Mouse (Mus musculus): ENCODE data around the gene Prss43. TPM values are rescaled to one million over a fixed set of nuclear protein-coding genes. Genes with fewer than 3 reads are reported as not detected.
"Not testable (repeated sequence)": the region's sequence is repeated elsewhere in the genome, so short reads cannot be mapped to it uniquely, and the experiment has no call there.

Prss43 gene
- total RNA-seq, 2 experiments from 2014 or later: 0.15 to 0.25 TPM

GRCm38 (mm10) chr9:110810051-110810450 is 16.4 kb upstream of the Prss43 start:
- H3K27ac ChIP-seq: no peak overlapping the region
- no peak for TF ChIP-seq CTCF (conservative IDR thresholded peaks at IDR 0.05)
- H3K4me3 ChIP-seq: no peak overlapping the region
- no peak for DNase-seq (ENCODE audit: low spot score in 2 of 2)

GRCm38 (mm10) chr9:110813789-110814188 is 12.7 kb upstream of the Prss43 start, which contains the start of gene Prss44:
Gene Prss44 (plus strand): TSS chr9:110813994.
- no peak within 1 kb of the TSS for H3K27ac ChIP-seq

GRCm38 (mm10) chr9:110820546-110820945 is 5.9 kb upstream of the Prss43 start:
- not testable (repeated sequence) for H3K27ac ChIP-seq; H3K4me3 ChIP-seq; DNase-seq (ENCODE audit: low spot score in 2 of 2)

More at GRCm38 (mm10) chr9:110813789-110814188, 12.7 kb upstream of the Prss43 start, which contains the start of gene Prss44:
- no peak for TF ChIP-seq CTCF (conservative IDR thresholded peaks at IDR 0.05)
- DNase-seq (ENCODE audit: low spot score in 2 of 2): no peak
- no peak within 1 kb of the TSS for H3K4me3 ChIP-seq

DNA sequence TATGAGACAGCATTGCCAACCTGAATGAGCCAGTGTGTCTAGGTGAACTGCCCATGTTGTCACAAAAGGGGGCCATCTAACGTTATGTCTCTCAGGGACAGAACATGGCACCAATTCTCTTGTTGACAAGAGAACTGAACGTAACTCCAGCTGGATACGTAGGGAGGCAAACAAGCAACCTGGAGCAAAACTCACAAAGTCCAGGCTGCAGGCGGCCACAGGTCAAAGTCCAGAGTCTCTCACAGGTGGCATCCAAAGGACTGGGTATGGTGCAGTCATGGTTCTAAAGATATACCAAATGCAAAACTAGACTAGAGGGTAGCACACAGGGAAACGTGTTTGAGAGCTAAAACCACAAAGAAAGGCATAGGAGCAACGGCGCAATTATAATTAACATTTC is 5.1 kb upstream of the Prss43 start:
- Histone ChIP-seq H3K4me3 (no peak overlapping the region), H3K27ac (no peak overlapping the region)
- TF ChIP-seq CTCF (conservative IDR thresholded peaks at IDR 0.05): no peak
- DNase-seq (ENCODE audit: low spot score in 2 of 2): no peak

DNA sequence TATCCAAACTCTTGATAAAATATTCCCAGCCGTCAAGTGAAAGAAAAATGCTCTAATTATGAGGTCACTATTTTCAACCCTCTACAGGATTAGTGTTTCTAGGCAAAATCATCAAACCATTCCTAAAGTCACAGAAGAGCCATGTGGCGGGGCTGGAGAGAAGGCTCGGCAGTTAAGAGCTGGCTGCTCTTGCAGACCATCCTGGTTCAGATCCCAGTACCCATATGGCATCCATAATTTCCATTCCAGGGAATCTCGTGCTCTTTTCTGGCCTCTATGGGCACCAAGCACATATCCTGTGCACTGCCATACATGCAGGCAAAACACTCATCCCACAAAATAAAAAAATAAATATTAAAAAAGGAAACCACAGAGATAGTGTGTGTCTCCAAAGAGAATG is 1.1 kb upstream of the Prss43 start:
- TF ChIP-seq CTCF (conservative IDR thresholded peaks at IDR 0.05): no peak
- no peak for DNase-seq (ENCODE audit: low spot score in 2 of 2)
- Histone ChIP-seq H3K4me3 (no peak overlapping the region), H3K27ac (no peak overlapping the region)

GRCm38 (mm10) chr9:110825832-110826231 is 658 bp upstream of the Prss43 start:
- DNase-seq (ENCODE audit: low spot score in 2 of 2): no peak
- no peak overlapping the region for H3K4me3 ChIP-seq
- no peak for TF ChIP-seq CTCF (conservative IDR thresholded peaks at IDR 0.05)
- H3K27ac ChIP-seq: no peak overlapping the region

DNA sequence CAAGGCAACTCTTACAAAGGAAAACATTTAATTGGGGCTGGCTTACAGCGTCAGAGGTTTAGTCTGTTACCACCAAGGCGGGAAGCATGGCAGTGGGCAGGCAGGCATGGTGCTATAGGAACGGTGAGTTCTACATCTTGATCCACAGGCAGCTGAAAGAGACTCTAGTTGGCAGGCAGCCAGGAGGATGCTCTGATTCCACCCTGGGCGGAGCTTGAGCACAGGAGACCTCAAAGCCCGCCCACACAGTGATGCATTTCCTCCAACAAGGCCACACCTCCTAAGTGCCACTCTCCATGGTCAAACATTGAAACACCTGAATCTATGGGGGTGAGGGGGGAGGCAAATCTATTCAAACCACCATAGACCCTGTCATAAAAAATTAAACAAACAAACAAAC is 6.5 kb downstream of the Prss43 start:
- TF ChIP-seq CTCF (conservative IDR thresholded peaks at IDR 0.05): no peak
- Histone ChIP-seq H3K27ac (no peak overlapping the region), H3K4me3 (no peak overlapping the region)
- no peak for DNase-seq (ENCODE audit: low spot score in 2 of 2)

DNA sequence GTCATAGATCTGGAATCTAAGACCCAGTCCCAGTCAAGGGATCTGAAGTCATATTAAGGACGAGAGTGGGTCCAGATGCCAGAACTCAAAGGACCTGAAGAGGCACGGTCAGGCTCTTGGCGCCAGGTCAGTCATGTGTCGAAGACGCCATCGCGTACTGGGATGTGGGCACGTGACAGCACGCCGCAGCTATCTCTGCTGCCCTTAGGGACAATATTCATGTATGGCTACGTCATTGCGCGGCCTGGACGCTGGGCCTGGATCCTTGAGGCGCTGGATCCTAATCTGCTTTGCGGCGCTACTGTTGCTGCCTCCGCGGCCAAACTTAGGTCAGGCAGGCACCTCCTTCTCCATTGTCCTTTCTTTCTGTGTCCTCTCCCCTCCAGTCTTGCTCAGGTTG is 7.9 kb downstream of the Prss43 start, which contains the start of gene Prss45:
Prss45 (plus strand) TSS at position 178 of the 400 bp plus-strand sequence.
- DNase-seq (ENCODE audit: low spot score in 2 of 2): no peak
- Histone ChIP-seq H3K4me3 (no peak within 1 kb of the TSS), H3K27ac (no peak within 1 kb of the TSS)
- TF ChIP-seq CTCF (conservative IDR thresholded peaks at IDR 0.05): no peak

DNA sequence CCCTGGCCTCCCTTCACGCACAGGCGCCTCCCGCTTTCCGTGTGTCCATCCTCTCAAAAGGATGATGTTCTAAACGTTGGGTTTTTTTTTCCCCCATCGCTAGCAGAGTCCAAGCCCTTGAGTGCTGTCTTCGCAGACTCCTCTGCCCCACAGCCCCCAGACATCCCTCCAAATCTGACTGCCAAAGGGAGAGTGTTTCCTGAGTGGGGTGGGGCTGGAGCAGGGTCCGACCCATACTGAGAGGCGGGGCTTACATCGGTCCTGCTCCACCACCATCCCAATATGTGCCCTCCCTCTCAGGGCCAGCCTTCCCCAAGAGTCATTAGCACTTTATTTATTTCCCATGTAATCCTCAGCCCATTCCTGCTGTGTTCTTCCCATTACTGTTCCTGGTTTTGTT is 8.5 kb downstream of the Prss43 start:
- no peak for TF ChIP-seq CTCF (conservative IDR thresholded peaks at IDR 0.05)
- H3K27ac ChIP-seq: no peak overlapping the region
- H3K4me3 ChIP-seq: no peak overlapping the region
- no peak for DNase-seq (ENCODE audit: low spot score in 2 of 2)

GRCm38 (mm10) chr9:110836112-110836511 is 9.6 kb downstream of the Prss43 start:
- Histone ChIP-seq H3K4me3 (no peak overlapping the region), H3K27ac (peak overlapping the region; percentile 88)
- TF ChIP-seq CTCF (conservative IDR thresholded peaks at IDR 0.05): no peak
- DNase-seq (ENCODE audit: low spot score in 2 of 2): peak in 1 of 2 experiments; percentile 23

DNA sequence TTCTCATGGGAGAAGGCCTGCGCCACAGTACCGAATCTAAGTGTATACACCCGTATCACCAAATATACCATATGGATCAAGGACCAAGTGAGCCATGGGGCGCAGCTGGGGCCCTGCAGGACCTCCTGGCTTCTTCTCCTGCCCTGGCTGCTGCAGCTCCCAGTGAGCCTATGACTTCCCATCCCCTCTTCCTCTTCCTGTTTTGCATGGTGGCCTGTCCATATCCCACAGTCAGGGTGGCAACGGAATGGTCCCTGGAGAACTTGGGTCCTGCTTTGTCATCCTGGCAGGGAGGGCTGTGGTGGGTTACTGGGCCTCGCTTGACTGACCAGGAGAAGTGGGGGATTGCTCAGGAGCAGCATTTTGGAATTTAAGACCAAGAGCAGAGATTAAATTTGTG is 14.4 kb downstream of the Prss43 start:
- Histone ChIP-seq H3K27ac (no peak overlapping the region), H3K4me3 (no peak overlapping the region)
- no peak for DNase-seq (ENCODE audit: low spot score in 2 of 2)
- TF ChIP-seq CTCF (conservative IDR thresholded peaks at IDR 0.05): no peak

GRCm38 (mm10) chr9:110841438-110841837 is 14.9 kb downstream of the Prss43 start:
- no peak for DNase-seq (ENCODE audit: low spot score in 2 of 2)

GRCm38 (mm10) chr9:110844206-110844605 is 17.7 kb downstream of the Prss43 start, which contains the start of gene Prss46:
Gene Prss46 (plus strand): TSS chr9:110844506.
- no peak for DNase-seq (ENCODE audit: low spot score in 2 of 2)
- Histone ChIP-seq H3K4me3 (no peak within 1 kb of the TSS), H3K27ac (no peak within 1 kb of the TSS)
- TF ChIP-seq CTCF (conservative IDR thresholded peaks at IDR 0.05): no peak

More at GRCm38 (mm10) chr9:110841438-110841837, 14.9 kb downstream of the Prss43 start:
- Histone ChIP-seq H3K4me3 (no peak overlapping the region), H3K27ac (no peak overlapping the region)
- TF ChIP-seq CTCF (conservative IDR thresholded peaks at IDR 0.05): no peak

- no peak for TF ChIP-seq CTCF (conservative IDR thresholded peaks at IDR 0.05)
- Histone ChIP-seq H3K27ac (no peak overlapping the region), H3K4me3 (no peak overlapping the region)
- no peak for DNase-seq (ENCODE audit: low spot score in 2 of 2)
Measured at GRCm38 (mm10) chr9:110849162-110849561, 22.7 kb downstream of the Prss43 start.

DNA sequence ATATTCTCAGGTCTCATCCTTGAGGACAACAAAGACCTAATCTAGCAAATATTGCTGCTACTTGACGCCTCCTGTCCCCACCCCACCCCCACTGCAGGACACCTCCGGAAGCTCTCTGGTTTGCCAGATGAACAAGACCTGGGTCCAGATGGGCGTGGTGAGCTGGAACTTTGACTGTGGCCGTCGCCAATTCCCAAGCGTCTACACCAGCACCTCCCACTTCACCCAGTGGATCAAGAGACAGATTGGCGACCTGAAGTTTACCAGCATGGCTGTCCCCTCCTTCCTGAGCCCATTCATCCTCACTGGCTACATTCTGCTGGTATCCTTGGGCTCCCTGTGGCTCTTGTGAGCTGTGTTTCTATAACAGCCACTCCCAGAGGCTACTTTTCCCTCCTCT is 29.4 kb downstream of the Prss43 start:
- H3K4me3 ChIP-seq: no peak overlapping the region
- H3K27ac ChIP-seq: no peak overlapping the region
- no peak for TF ChIP-seq CTCF (conservative IDR thresholded peaks at IDR 0.05)
- DNase-seq (ENCODE audit: low spot score in 2 of 2): no peak
